Mouse (Mus musculus) forebrain, embryonic 10.5 days (tissue): ENCODE results near the gene Atp6v0c. TPM values are rescaled to one million over a fixed set of nuclear protein-coding genes. Genes with fewer than 3 reads are reported as not detected.

Source experiments
- DNase-seq: peaks from one replicate; pipeline ENCODE4 v3.0.0-alpha.2; 2017; ENCODE audit warnings: low spot score; ENCODE audit errors: extremely low spot score
- H3K27ac ChIP-seq: fragments of 300-500 bp; sonication (generic); 2 replicates; pipeline ENCODE4 v1.5.1; 2016; ENCODE audit warnings: mild to moderate bottlenecking
- H3K27me3 ChIP-seq: fragments of 300-500 bp; sonication (generic); 2 replicates; pipeline ENCODE4 v1.6.1; 2016; ENCODE audit warnings: mild to moderate bottlenecking; ENCODE audit not compliant: poor library complexity, severe bottlenecking
- H3K36me3 ChIP-seq: fragments of 300-500 bp; sonication (generic); replicated peaks from 2 replicates; pipeline ENCODE4 v1.6.1; 2016; ENCODE audit warnings: mild to moderate bottlenecking, moderate library complexity
- H3K4me1 ChIP-seq: fragments of 300-500 bp; sonication (generic); 2 replicates; pipeline ENCODE4 v1.6.1; 2016
- H3K4me3 ChIP-seq: fragments of 300-500 bp; sonication (generic); 2 replicates; pipeline ENCODE4 v1.5.1; 2016; ENCODE audit warnings: mild to moderate bottlenecking, moderate library complexity
- H3K9me3 ChIP-seq: fragments of 300-500 bp; sonication (generic); 2 replicates; pipeline ENCODE4 v1.6.1; 2016; ENCODE audit warnings: mild to moderate bottlenecking, moderate library complexity
- WGBS: fragments of 180-500 bp; shearing (Covaris S2); methylation state at CpG from one replicate; pipeline ENCODE4 v1.1.7; 2016; 5-methylcytosine and 5-hydroxymethylcytosine counted together
- polyA plus RNA-seq: library from polyadenylated mRNA; unstranded; fragments of >200 nt; fragmentation: Nextera tagmentation; extraction: Ambion mirVana; gene quantifications from 2 replicates; pipeline ENCODE4 v1.2.1, GENCODE M21; 2016

Atp6v0c gene
- polyA plus RNA-seq, result 419 and 421 TPM in 2 replicates

DNA sequence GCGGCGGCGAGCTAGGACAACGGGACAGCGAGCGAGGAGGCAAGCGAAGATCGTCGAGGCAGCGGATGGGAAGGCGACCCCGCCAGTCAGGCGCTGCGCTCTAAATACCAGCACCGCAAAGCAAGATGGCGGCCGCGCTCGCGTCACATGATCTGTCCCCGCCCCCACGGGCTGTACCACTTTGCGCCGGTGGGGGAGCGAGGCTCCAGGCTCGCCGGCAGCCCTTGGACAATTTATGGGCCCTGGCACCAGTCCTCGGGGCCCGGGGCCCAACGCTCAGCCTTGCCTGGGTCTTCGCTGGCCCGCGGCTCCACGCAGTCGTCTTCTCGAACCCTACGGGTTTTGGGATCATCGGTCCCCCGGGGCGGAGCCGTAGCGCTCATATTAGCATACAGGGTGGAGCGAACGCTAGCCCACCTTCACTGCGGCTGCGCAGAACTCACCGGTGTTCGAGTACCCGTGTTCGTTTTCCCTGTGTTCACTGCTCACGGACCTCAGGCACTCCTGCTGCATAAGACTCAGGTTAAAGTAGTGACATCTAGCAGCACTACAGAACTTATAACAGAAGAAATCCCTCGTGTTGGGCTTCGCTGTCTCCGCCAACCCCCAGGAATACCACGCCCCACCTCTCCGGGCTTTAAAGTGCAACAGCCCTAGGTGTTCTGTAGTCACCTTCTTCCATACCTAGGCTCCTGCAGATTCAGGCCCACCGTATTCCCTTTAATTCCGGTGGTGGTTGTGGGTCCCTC lies at the start of gene Atp6v0c:
TSS of gene Atp6v0c (minus strand) at position 386 of the 749 bp plus-strand sequence.
- H3K9me3 ChIP-seq, result no peaks in the 10 kb centered on the region
- no peaks in the 10 kb centered on the region for H3K27me3 ChIP-seq
- peaks cover 21% of the 10 kb centered on the region for H3K4me1 ChIP-seq
- peak; percentile 93 for DNase-seq
- peak within 1 kb of the TSS; percentile 96 for H3K4me3 ChIP-seq
- H3K27ac ChIP-seq, result peak within 1 kb of the TSS; percentile 98
- peaks cover 32% of the 10 kb centered on the region for H3K36me3 ChIP-seq
- WGBS, result 1% methylated on average over 58 of the region's 58 CpGs

DNA sequence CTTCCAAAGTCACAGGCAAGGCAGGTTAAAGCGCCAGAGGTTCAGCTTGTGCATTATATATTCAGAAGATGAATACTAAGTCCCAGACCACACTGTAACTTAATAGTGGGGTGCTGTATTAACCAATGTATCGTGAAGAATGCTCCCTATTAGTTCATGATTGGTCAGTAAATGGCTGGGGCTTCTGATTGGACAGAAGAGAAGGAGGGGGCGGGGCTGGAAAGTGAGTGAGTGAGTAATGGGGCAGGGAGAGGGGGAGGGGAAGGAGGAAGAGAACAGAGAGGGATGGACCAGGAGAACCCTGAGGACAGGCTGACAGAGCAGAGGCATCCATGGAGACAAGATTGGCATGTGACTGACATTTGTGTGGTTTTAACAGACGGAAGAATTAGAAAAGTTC lies 47.3 kb upstream of the Atp6v0c start:
- DNase-seq, result peak; percentile 22
- Histone ChIP-seq H3K4me3 (no peak overlapping the region), H3K27me3 (no peaks in the 10 kb centered on the region), H3K4me1 (peaks cover 33% of the 10 kb centered on the region), H3K36me3 (peaks cover 57% of the 10 kb centered on the region), H3K27ac (no peak overlapping the region), H3K9me3 (no peaks in the 10 kb centered on the region)
- 69% methylated on average over 4 of the region's 4 CpGs for WGBS

DNA sequence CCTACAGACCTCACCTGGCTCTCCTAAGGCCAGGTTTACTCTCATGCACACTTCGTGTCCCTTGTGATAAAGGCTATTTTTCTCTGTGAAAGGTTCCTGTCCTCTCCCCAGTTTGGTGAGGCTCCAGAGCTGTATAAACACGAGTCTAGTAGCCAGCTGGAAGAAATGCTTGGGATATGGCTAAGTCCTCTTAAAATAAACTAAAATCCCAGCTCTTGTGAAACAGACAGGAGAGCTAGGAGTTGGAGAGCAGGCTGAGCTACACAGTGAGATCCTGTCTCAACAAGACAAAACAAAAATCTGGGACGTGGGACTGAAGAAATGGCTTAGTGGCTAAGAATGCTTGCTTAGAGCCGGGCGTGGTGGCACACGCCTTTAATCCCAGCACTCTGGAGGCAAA lies 43.7 kb upstream of the Atp6v0c start:
- no peak overlapping the region for H3K4me3 ChIP-seq
- no peak for DNase-seq
- peaks cover 48% of the 10 kb centered on the region for H3K4me1 ChIP-seq
- H3K36me3 ChIP-seq, result peaks cover 43% of the 10 kb centered on the region
- H3K9me3 ChIP-seq, result no peaks in the 10 kb centered on the region
- WGBS, result 80% methylated on average over 6 of the region's 6 CpGs
- H3K27ac ChIP-seq, result no peak overlapping the region
- H3K27me3 ChIP-seq, result peaks cover 34% of the 10 kb centered on the region

DNA sequence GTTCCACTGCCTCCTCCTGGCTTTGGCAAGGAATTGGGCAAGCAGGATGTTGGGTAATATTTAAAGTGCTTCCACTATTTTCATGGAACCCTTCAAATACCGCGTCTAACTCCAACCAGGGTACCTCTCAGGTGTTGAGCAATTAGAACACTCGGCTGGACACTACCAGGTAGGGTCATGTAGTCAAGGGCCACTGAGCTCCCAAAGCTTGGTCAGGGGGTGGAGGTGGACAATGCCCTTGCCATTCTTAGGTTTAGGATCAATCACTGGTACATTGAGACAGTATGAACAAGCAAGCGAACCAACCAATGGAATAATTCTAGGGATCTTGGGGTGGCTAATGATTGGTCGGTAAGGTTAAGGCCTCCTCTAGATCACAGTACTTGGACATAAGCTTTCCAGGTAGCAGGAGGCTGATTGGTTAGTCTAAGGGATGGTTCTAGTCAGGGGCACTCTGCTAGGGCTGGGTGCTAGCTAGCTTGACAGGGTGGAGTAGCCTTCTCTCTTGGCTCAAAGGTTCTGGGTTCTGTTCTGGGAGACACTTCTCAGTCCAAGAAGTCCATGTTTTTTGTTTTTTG lies 43.0 kb upstream of the Atp6v0c start:
- Histone ChIP-seq H3K4me1 (peaks cover 55% of the 10 kb centered on the region), H3K27me3 (peaks cover 41% of the 10 kb centered on the region), H3K27ac (peak overlapping the region; percentile 88; the same call in 1 of the 2 replicates), H3K4me3 (peak overlapping the region; percentile 66), H3K36me3 (peaks cover 37% of the 10 kb centered on the region), H3K9me3 (no peaks in the 10 kb centered on the region)
- WGBS, result 21% methylated on average over 5 of the region's 5 CpGs
- DNase-seq, result no peak

DNA sequence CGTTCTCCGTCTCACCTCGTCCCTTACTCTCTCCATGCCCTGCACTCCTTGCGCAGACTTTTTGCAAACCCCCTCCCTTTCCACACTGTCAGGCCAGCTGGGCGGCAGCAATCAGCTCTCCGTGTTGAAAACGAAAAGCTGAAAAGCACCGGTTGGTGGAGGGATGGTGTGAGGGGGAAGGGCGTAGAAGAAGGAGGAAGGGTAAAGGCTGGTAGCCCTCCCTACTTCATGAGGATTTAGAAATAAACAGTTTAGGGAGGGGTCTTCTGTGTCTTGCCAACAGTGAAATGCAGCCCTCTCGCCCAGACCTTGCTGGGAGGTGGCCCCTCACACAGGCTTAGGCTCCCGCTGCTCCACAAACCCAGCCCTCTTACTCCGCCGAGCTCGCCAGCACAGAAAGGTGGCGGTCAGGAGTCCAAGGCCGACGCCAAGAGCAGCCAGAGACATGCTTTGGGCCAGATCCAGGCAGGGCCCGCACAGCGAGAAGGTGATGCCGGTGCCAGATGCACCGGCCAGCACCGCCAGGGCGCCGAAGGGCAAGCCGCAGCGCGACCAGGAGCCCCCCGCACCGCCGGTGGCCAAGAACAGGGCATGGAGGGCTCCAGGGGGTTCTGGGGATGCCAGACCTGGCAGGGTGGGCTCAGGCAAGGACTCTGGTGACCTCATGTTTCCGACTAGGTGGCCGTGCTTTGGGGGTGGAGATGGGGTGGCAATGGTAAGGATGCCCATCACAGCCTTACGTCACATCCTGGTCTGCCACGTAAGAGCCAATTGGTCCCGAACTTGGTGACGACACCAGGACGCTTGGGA lies 42.3 kb upstream of the Atp6v0c start:
- 2% methylated on average over 37 of the region's 37 CpGs for WGBS
- H3K27ac ChIP-seq, result peak overlapping the region; percentile 88
- no peaks in the 10 kb centered on the region for H3K9me3 ChIP-seq
- H3K4me1 ChIP-seq, result peaks cover 60% of the 10 kb centered on the region
- peaks cover 30% of the 10 kb centered on the region for H3K36me3 ChIP-seq
- peak; percentile 79 for DNase-seq
- peaks cover 48% of the 10 kb centered on the region for H3K27me3 ChIP-seq
- peak overlapping the region; percentile 66 for H3K4me3 ChIP-seq

DNA sequence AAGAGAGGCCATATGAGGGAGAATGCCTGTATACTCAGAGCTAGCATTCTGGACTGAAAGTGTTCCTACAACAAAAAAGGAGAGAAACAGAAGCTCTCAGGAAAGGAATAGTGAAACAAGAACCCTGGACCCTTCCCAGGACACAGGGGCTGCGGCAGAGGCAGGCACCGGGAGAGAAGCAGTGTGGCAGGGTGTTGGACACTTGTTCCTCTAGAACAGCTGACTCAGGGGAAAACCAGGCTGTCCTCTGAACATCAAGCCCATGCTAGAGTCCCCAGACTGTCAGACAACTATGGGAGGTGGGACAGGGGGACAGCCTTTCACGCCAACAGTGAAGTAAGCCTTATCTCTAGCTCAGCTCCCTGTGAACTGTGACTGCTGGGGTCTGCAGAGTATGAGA lies 41.1 kb upstream of the Atp6v0c start:
- H3K36me3 ChIP-seq, result peaks cover 17% of the 10 kb centered on the region
- H3K27ac ChIP-seq, result peak overlapping the region; percentile 88
- peak overlapping the region; percentile 66 for H3K4me3 ChIP-seq
- H3K9me3 ChIP-seq, result no peaks in the 10 kb centered on the region
- peaks cover 71% of the 10 kb centered on the region for H3K4me1 ChIP-seq
- 76% methylated on average over 3 of the region's 3 CpGs for WGBS
- H3K27me3 ChIP-seq, result peaks cover 59% of the 10 kb centered on the region
- no peak for DNase-seq

DNA sequence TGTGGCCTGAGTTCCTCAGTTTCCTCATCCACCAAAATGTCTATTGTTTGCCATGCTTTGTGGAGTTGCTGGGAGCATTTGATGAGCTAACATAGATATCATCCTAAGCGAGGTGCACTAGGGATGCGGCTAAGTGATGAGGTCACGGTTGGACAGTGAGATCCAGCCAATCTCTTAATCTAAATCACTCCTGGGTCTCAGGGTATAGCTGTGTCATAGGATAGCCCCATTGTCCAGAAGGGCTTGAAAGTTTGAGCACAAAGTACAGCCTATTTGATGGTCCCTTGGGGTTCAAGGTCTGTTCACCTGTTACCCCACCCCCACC lies 40.4 kb upstream of the Atp6v0c start:
- H3K4me3 ChIP-seq, result peak overlapping the region; percentile 67
- peaks cover 10% of the 10 kb centered on the region for H3K36me3 ChIP-seq
- no peaks in the 10 kb centered on the region for H3K9me3 ChIP-seq
- no peak for DNase-seq
- H3K27ac ChIP-seq, result peak overlapping the region; percentile 90
- peaks cover 78% of the 10 kb centered on the region for H3K4me1 ChIP-seq
- H3K27me3 ChIP-seq, result peaks cover 59% of the 10 kb centered on the region
- 75% methylated on average over 3 of the region's 3 CpGs for WGBS

DNA sequence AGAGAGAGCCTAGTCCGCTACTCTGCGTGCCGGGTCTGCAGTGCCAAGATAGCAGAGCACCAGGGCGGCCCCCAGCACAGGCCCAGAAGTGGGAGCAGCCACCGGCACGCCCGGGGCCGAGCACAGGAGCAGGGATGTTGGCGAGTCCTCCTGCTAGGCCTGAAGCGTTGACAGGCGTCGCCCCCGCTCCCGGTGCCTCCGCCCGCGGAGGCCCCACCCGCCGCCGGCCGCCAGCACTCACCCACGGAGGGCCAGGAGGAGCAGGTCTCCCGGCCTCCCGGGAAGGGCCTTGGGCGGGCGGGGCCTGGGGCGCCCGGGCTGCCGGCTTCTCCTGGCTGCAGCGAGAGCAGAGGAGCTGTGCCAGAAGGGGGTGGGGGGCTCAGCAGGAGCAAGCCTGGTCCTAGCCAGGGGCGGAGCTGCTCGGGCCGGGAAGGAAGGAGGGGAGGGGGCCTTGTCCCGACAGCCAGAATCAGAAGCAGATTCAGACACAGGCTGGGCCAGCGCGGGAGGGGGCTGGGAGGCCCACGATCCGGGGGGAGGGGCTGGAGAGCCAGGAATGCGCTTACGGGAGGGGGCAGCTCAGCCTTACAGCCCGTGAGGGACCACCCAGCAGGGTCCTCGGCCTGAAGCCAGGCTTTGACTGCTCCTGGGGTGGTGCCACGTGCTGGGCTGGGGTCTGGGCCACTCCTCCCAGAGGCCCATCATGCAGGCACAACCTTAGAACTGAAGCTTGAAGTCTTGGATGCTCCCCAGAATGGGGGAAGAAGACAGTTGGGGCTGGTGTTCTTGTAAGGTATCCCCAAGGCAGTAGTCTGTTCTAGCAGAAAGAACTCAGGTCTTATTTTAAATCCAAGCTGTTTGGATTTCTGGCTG lies 39.8 kb upstream of the Atp6v0c start, which contains the start of gene Ntn3:
TSS of gene Ntn3 (minus strand) at position 489 of the 873 bp plus-strand sequence.
- H3K27me3 ChIP-seq, result peaks cover 63% of the 10 kb centered on the region
- WGBS, result 2% methylated on average over 42 of the region's 43 CpGs

DNA sequence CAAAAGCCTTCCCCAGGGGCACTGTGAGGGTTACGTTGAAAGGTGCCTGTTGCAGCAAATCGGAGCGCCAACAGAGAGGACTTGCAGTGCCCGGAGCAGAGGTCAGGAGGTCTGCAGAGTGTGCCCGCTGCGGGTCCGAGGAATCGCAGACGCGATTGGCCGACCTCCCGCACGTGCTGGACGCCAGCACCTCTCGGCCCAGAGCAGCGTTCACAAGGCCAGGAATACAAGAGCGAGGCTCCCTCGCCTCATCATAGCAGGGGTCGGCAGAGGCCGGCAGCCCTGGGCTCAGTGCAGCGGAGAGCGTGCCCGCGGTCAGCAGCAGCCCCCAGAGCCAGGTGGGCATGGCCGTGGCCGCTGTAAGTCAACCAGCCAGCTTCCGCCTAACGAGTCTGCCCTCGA lies 39.1 kb upstream of the Atp6v0c start:
- no peaks in the 10 kb centered on the region for H3K36me3 ChIP-seq
- peak overlapping the region; percentile 67 for H3K4me3 ChIP-seq
- peaks cover 88% of the 10 kb centered on the region for H3K4me1 ChIP-seq
- WGBS, result 2% methylated on average over 29 of the region's 29 CpGs
- H3K9me3 ChIP-seq, result no peaks in the 10 kb centered on the region
- H3K27ac ChIP-seq, result peak overlapping the region; percentile 90
- peak; percentile 57 for DNase-seq
- H3K27me3 ChIP-seq, result peaks cover 63% of the 10 kb centered on the region

More for the DNA sequence above, 39.8 kb upstream of the Atp6v0c start, which contains the start of gene Ntn3:
- no peaks in the 10 kb centered on the region for H3K9me3 ChIP-seq
- H3K36me3 ChIP-seq, result peaks cover 4% of the 10 kb centered on the region
- peak within 1 kb of the TSS; percentile 67 for H3K4me3 ChIP-seq
- H3K4me1 ChIP-seq, result peaks cover 84% of the 10 kb centered on the region
- H3K27ac ChIP-seq, result peak within 1 kb of the TSS; percentile 90
- peak; percentile 72 for DNase-seq

DNA sequence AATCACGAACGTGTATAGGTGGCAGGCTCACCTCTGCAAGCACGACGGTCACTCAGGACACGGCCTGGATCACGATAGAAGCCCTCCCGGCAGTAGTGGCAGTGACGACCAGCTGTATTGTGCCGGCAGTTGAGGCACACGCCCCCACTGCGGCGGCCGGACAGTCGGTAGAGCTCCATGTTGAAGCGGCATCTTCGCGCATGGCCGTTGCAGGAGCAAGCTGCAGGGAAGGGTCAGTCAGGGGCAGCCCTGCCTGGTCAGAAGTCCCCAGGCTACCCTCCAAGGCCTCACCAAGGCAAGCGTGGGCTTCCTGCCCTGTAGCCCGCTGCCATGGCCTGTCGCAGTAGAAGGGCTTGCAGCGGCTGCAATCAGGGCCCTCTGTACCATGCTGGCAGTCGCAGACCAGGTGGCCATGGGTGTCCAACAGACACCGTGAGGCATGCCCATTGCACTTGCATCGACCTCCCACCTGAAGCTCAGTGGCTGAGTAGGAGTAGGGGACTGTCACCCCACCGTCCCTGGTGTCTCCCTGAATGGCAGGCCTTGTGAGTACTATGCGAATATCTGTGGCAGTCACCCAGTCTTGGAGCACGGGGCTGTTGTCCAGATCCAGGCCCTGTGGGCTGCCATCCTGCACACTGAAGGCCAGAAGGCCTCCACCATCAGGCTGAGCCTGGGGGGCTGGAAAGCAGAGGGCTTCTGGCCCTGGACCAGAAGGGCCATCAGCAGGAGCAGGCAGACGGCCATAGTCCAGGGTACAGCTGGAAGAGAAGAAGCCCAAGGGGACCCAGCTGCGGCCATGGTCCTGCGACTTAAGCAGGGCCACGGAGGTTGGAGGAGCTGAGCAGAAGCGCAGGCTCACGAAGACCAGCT lies 38.5 kb upstream of the Atp6v0c start:
- Histone ChIP-seq H3K4me3 (peak overlapping the region; percentile 67), H3K4me1 (peaks cover 94% of the 10 kb centered on the region), H3K9me3 (no peaks in the 10 kb centered on the region), H3K27ac (peak overlapping the region; percentile 90), H3K27me3 (peaks cover 63% of the 10 kb centered on the region), H3K36me3 (no peaks in the 10 kb centered on the region)
- DNase-seq, result peak; percentile 21
- WGBS, result 57% methylated on average over 34 of the region's 34 CpGs
